Comparison of ENCODE assay signal across 8 mouse cellular contexts in the genomic region with DNA sequence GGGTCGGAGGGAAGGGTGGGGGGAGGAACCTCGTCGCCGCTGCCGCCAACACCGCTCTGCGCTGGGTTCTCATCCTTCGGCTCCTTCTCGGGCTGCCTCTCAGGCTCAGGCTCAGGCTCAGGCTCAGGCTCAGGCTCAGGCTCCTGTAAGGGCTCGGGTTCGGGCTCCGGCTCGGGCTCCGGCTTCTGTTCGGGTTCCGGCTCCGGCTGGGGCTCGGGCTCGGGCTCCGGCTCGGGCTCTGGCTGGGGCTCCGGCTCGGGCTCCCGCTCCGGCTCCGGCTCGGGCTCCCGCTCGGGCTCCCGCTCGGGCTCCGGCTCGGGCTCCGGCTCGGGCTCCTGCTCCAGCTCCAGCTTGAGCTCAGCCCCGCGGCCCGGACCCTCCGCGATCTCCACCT. TPM values are rescaled to one million over a fixed set of nuclear protein-coding genes. Genes with fewer than 3 reads are reported as not detected.
DNase-seq lines count a peak whose midpoint lies in the region; ATAC-seq and TF ChIP-seq lines count a peak whose summit lies in the region.

No protein-coding gene starts in this region.

- H3K4me1 ChIP-seq in liver, adult 2 months (ENCODE audit: control insufficient read depth, insufficient read depth, low read length) = peaks cover 3% of the 10 kb centered on the region; the same call in 1 of the 2 replicates
- peaks cover 14% of the 10 kb centered on the region; the same call in 1 of the 2 replicates for H3K4me1 ChIP-seq in embryonic facial prominence, embryonic 10.5 days
- peaks cover 3% of the 10 kb centered on the region; the same call in 1 of the 2 replicates for H3K4me1 ChIP-seq in hindbrain, embryonic 14.5 days (replicated peaks; ENCODE audit: control insufficient read depth, insufficient read depth, low read length)
- H3K4me1 ChIP-seq in midbrain, embryonic 16.5 days (ENCODE audit: control insufficient read depth, insufficient read depth, low read length) = peaks cover 18% of the 10 kb centered on the region

- no peak for TF ChIP-seq CTCF in liver, adult 2 months (IDR thresholded peaks at IDR 0.05; ENCODE audit: low read depth, low read length)

- TF ChIP-seq POLR2A in liver, adult 2 months (IDR thresholded peaks at IDR 0.05; ENCODE audit: extremely low read depth, insufficient read depth, low read length) = no peak

- ATAC-seq in hindbrain, embryonic 14.5 days (ENCODE audit: low FRiP score) = peak; percentile 61
- peak; percentile 59 for ATAC-seq in midbrain, embryonic 16.5 days

- H3K9me3 ChIP-seq in embryonic facial prominence, embryonic 10.5 days = peaks cover 6% of the 10 kb centered on the region; the same call in 1 of the 2 replicates
- no peaks in the 10 kb centered on the region for H3K9me3 ChIP-seq in hindbrain, embryonic 14.5 days (ENCODE audit: control insufficient read depth, low read length)
- no peaks in the 10 kb centered on the region for H3K9me3 ChIP-seq in midbrain, embryonic 16.5 days (replicated peaks; ENCODE audit: control insufficient read depth, low read length, poor library complexity, severe bottlenecking)

- no peaks in the 10 kb centered on the region for H3K27me3 ChIP-seq in liver, adult 2 months (ENCODE audit: control insufficient read depth, insufficient read depth, low read length)
- H3K27me3 ChIP-seq in embryonic facial prominence, embryonic 10.5 days (replicated peaks; ENCODE audit: low read depth, poor library complexity, severe bottlenecking) = 0 out of 2 replicates have a peak, but pooled peaks cover 10% of the 10 kb centered on the region
- no peaks in the 10 kb centered on the region for H3K27me3 ChIP-seq in hindbrain, embryonic 14.5 days (ENCODE audit: control insufficient read depth, insufficient read depth, low read length)
- H3K27me3 ChIP-seq in midbrain, embryonic 16.5 days (ENCODE audit: control insufficient read depth, insufficient read depth, low read depth, low read length) = no peaks in the 10 kb centered on the region

- H3K79me2 ChIP-seq in liver, adult 2 months (ENCODE audit: control insufficient read depth, insufficient read depth, low read length) = no peaks in the 10 kb centered on the region

- no peak overlapping the region for H3K27ac ChIP-seq in liver, adult 2 months (replicated peaks; ENCODE audit: insufficient read depth, low read depth, low read length)
- peak overlapping the region; percentile 87 for H3K27ac ChIP-seq in embryonic facial prominence, embryonic 10.5 days (replicated peaks)
- H3K27ac ChIP-seq in hindbrain, embryonic 14.5 days = peak overlapping the region; percentile 76
- peak overlapping the region; percentile 90 for H3K27ac ChIP-seq in midbrain, embryonic 16.5 days (ENCODE audit: low read length)

- DNase-seq in liver, adult 2 months (ENCODE audit: extremely low read depth, low read depth, low spot score) = no peak
- DNase-seq in liver = no peak
- no peak for DNase-seq in embryonic facial prominence, embryonic 10.5 days (ENCODE audit: low spot score)
- no peak for DNase-seq in hindbrain, embryonic 14.5 days (ENCODE audit: low spot score)
- DNase-seq in layer of hippocampus, adult 11-12 months (ENCODE audit: low spot score) = no peak
- no peak for DNase-seq in left cerebral cortex, adult 18-20 months (ENCODE audit: low spot score in 2 of 2)
- no peak for DNase-seq in urinary bladder, postnatal 10 days (ENCODE audit: low spot score)

- peak overlapping the region; percentile 93 for H3K4me3 ChIP-seq in liver, adult 2 months (ENCODE audit: insufficient read depth, low read depth, low read length)
- peak overlapping the region; percentile 69 for H3K4me3 ChIP-seq in embryonic facial prominence, embryonic 10.5 days
- peak overlapping the region; percentile 55 for H3K4me3 ChIP-seq in hindbrain, embryonic 14.5 days (replicated peaks; ENCODE audit: low read length)
- H3K4me3 ChIP-seq in midbrain, embryonic 16.5 days (ENCODE audit: low read depth, low read length) = peak overlapping the region; percentile 60

- no peaks in the 10 kb centered on the region for H3K36me3 ChIP-seq in liver, adult 2 months (ENCODE audit: control insufficient read depth, insufficient read depth, low read length)
- no peaks in the 10 kb centered on the region; the same call in 1 of the 2 replicates for H3K36me3 ChIP-seq in embryonic facial prominence, embryonic 10.5 days (replicated peaks)
- H3K36me3 ChIP-seq in hindbrain, embryonic 14.5 days (replicated peaks; ENCODE audit: control insufficient read depth, insufficient read depth) = no peaks in the 10 kb centered on the region
- H3K36me3 ChIP-seq in midbrain, embryonic 16.5 days (ENCODE audit: control insufficient read depth, insufficient read depth, low read length) = no peaks in the 10 kb centered on the region

- peak overlapping the region; percentile 80 for H3K9ac ChIP-seq in liver, adult 2 months (ENCODE audit: low read depth, low read length)
- H3K9ac ChIP-seq in hindbrain, embryonic 14.5 days = peak overlapping the region; percentile 72
- H3K9ac ChIP-seq in midbrain, embryonic 16.5 days (ENCODE audit: low read depth, low read length) = peak overlapping the region; percentile 72

- H3K4me2 ChIP-seq in hindbrain, embryonic 14.5 days (replicated peaks) = peak overlapping the region; percentile 72
- peak overlapping the region; percentile 66 for H3K4me2 ChIP-seq in midbrain, embryonic 16.5 days (ENCODE audit: low read length)

- WGBS in liver, adult 2 months = 0% methylated on average over 11 of the region's 40 CpGs
- WGBS in embryonic facial prominence, embryonic 10.5 days = 23% methylated on average over 40 of the region's 40 CpGs
- WGBS in hindbrain, embryonic 14.5 days = 25% methylated on average over 32 of the region's 40 CpGs
- whole genome bisulfite sequencing in midbrain, embryonic 16.5 days = 30% methylated on average over 28 of the region's 40 CpGs

RNA-seq across cellular contexts. Expression of a gene that starts 0.3 kb away (rescaled TPM):
- total RNA-seq in liver, adult 2 months (2014; rRNA removed) = 0.37 and 0.47 TPM in 2 replicates
- polyA plus RNA-seq in liver, adult 2 months (2012; rRNA removed) = 0.21 and 0.31 TPM in 2 replicates
- polyA plus RNA-seq in embryonic facial prominence, embryonic 10.5 days (2016; fragmentation: Nextera tagmentation; extraction: Ambion mirVana) = 0.57 and 0.64 TPM in 2 replicates
- polyA plus RNA-seq in hindbrain, embryonic 14.5 days (2014; fragmentation: Nextera tagmentation; extraction: Ambion mirVana) = 0.95 and 1.0 TPM in 2 replicates
- polyA plus RNA-seq in midbrain, embryonic 16.5 days (2015; fragmentation: Nextera tagmentation; extraction: Ambion mirVana) = 2.3 and 2.5 TPM in 2 replicates
- total RNA-seq in left cerebral cortex, adult 18-20 months (2021) = 10 to 100 TPM; 16.5 to 18.8 TPM

RNA-seq across cellular contexts. Expression of a gene that starts 56.2 kb away (rescaled TPM):
- 4.5 and 7.5 TPM in 2 replicates for total RNA-seq in liver, adult 2 months (2014; rRNA removed)
- polyA plus RNA-seq in liver, adult 2 months (2012; rRNA removed) = 0.97 and 1.1 TPM in 2 replicates
- polyA plus RNA-seq in embryonic facial prominence, embryonic 10.5 days (2016; fragmentation: Nextera tagmentation; extraction: Ambion mirVana) = 19.4 and 19.5 TPM in 2 replicates
- 13.3 and 15.2 TPM in 2 replicates for polyA plus RNA-seq in hindbrain, embryonic 14.5 days (2014; fragmentation: Nextera tagmentation; extraction: Ambion mirVana)
- 7.5 and 8.5 TPM in 2 replicates for polyA plus RNA-seq in midbrain, embryonic 16.5 days (2015; fragmentation: Nextera tagmentation; extraction: Ambion mirVana)
- 1 to 10 TPM; 8.6 to 8.8 TPM for total RNA-seq in left cerebral cortex, adult 18-20 months (2021)
